Mouse (Mus musculus) bone marrow macrophage, adult 2 months (primary cell): ENCODE measurements around the gene Ascl1. TPM values are rescaled to one million over a fixed set of nuclear protein-coding genes. Genes with fewer than 3 reads are reported as not detected.

ENCODE experiments used
- H3K27ac ChIP-seq: 2 replicates; pipeline ENCODE4 v1.5.1; 2012; ENCODE audit warnings: low read depth, low read length; ENCODE audit not compliant: insufficient read depth
- H3K4me1 ChIP-seq: 2 replicates; pipeline ENCODE4 v1.6.1; 2012; ENCODE audit warnings: low read length; ENCODE audit not compliant: control insufficient read depth, insufficient read depth
- H3K4me3 ChIP-seq: 2 replicates; pipeline ENCODE4 v1.5.1; 2012; ENCODE audit warnings: mild to moderate bottlenecking, low read length, moderate library complexity; ENCODE audit not compliant: insufficient read depth
- CTCF ChIP-seq: IDR thresholded peaks from 2 replicates; pipeline ENCODE4 v1.5.1; 2012; ENCODE audit warnings: low read depth, mild to moderate bottlenecking, low read length, moderate library complexity
- POLR2A ChIP-seq: IDR thresholded peaks from 2 replicates; pipeline ENCODE4 v1.6.1; 2012; ENCODE audit warnings: mild to moderate bottlenecking, low read depth, low read length, borderline replicate concordance
- polyA plus RNA-seq: library from polyadenylated mRNA; stranded (reverse); fragments of >200 nt; gene quantifications from 2 replicates; pipeline ENCODE4 v1.2.4, GENCODE M21; 2012; ENCODE audit not compliant: missing spikeins, insufficient read depth, insufficient read length

Gene Ascl1
- not detected in 2 replicates for polyA plus RNA-seq

DNA sequence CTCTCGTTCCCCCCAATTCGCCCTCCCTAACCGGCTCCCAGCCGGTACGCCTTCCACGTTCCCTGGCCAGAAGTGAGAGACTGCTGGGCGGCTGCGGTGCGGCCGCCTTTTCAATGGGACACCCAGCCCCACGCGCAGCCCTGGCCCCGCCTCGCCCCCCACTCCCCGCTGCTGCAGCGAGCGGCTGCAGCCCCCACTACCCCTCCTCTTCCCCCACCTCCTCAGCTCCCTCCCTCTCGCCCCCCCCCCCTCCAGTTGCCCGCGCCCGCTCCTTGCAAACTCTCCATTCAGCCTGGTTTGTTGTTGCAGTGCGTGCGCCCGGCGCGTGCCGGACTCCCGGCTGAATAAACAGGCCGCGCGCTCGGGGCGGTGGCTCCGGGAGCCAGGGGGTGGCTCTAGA lies at the start of gene Ascl1:
Gene Ascl1, minus strand, starts transcription at position 85 of the 400 bp plus-strand sequence.
- Histone ChIP-seq H3K4me3 (peak within 1 kb of the TSS; percentile 50), H3K27ac (no peak within 1 kb of the TSS), H3K4me1 (no peaks in the 10 kb centered on the region)
- TF ChIP-seq CTCF: no peak

DNA sequence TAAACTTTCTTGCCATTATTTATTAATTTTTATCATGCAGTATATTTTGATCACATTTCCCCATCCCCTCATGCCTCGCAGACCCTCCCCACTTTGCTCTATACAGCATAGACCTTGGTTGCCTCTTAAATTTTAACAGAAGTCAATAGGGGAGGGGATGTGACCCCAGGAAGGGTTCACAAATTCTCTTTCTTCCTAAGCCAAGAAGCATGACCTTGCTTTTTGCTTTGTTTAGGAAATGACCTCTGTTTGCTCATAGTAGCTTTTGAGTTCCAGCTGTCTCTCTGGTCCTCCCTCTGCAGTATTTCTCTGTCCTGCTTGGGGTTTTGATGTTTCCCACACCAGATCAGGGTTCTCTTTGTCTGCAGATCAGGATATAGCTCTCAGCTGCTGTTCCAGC lies 40.7 kb upstream of the Ascl1 start:
- Histone ChIP-seq H3K4me3 (no peak overlapping the region), H3K27ac (no peak overlapping the region), H3K4me1 (no peaks in the 10 kb centered on the region)
- TF ChIP-seq POLR2A: no peak
- TF ChIP-seq CTCF: no peak

DNA sequence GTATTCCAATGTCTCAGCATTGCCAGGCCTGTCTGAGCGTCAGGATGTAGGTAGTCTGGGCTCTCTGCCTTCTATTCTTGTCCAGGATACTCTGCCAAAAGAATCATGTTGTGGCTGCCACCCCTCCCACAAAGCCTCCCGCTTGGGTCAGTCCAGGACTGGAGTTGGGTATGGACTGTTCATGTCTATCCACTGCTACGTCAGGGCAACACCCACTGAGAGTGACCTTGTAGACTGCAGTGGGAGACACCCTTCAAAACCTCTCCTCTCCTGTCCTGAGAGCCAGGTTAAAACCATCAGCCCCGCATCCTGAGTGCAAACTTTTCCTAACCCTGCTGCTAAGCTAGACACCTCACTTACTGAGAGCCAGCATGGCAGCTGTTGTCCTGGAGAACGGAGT lies 28.2 kb upstream of the Ascl1 start, which contains the start of gene Pah:
Gene Pah, plus strand, starts transcription at position 150 of the 400 bp plus-strand sequence.
- H3K4me1 ChIP-seq: no peaks in the 10 kb centered on the region
- no peak for TF ChIP-seq POLR2A
- TF ChIP-seq CTCF: no peak
- no peak within 1 kb of the TSS for H3K27ac ChIP-seq
- H3K4me3 ChIP-seq: no peak within 1 kb of the TSS

DNA sequence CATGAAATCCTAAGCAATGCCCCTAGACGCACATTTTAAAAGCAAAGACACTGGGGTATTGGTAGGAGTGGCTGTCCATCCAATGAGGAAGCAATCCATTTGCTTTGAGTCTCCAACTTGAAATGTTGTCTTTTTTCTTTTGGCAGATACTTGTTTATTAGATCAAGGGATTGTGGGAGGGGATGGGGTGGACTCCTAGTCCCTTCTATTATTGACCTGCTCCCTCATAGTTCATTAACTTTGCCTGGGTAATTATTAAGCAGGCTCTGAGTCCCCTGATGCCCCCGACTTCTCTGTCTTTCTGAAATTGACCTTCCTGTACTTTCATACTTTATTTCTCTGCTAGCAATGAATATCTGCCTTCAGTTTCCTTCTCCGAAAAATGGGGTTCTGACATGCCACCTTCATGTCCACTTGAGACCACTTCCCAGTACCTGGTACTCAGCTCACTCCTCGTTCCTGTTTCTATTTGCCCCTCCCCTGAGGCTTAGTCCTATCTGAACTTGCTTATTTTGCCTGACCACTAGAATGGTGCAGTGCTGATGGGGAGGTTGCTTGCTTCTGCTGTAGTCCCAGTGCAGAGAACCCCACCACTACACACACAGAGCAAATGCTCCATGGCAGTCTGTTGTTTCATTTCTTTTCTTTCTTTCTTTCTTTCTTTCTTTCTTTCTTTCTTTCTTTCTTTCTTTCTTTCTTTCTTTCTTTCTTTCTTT lies 27.1 kb upstream of the Ascl1 start:
- no peak overlapping the region for H3K27ac ChIP-seq
- TF ChIP-seq CTCF (no peak), POLR2A (no peak)

DNA sequence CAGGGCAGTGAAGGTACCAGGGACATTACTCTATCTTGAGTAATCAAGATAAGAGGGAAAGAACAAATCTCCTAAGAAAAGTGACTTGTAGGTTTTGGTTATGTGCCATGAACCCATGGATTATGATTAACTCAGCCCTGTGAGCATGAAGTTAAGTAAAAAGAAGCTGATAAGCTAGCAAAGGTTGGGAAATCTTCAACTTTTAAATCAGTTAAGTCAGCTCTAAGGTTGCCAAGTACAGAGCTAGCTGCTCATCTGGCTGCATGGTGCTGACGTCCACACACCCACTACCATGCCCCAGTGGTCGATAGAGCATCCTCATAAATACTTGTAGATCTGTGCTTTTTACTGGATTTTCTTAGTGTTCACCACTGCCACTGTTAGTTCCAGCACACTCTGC lies 25.1 kb upstream of the Ascl1 start:
- TF ChIP-seq CTCF (no peak), POLR2A (no peak)

More for the DNA sequence above, 27.1 kb upstream of the Ascl1 start:
- no peaks in the 10 kb centered on the region for H3K4me1 ChIP-seq
- H3K4me3 ChIP-seq: no peak overlapping the region

DNA sequence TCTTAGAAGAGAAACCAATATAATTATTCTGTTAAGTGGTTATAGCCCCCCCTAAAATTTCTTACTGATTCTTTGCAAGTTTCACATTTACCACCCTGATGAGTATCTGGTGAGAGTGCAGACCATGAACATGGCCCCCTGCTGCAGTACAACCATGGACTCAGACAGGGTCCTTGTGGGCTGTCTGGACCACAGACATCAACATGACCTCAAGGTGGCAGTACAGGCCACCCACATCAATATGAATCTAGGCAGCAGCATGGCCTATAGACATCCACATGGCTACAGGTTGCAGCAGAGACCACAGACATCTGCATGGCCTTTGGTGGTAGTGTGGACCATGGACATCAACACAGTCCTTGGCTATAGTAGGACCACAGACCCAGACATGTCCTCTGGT lies 19.6 kb upstream of the Ascl1 start:
- Histone ChIP-seq H3K27ac (no peak overlapping the region), H3K4me1 (no peaks in the 10 kb centered on the region), H3K4me3 (no peak overlapping the region)
- TF ChIP-seq CTCF: no peak

More for the DNA sequence above, 25.1 kb upstream of the Ascl1 start:
- H3K27ac ChIP-seq: no peak overlapping the region
- no peak overlapping the region for H3K4me3 ChIP-seq
- H3K4me1 ChIP-seq: no peaks in the 10 kb centered on the region

DNA sequence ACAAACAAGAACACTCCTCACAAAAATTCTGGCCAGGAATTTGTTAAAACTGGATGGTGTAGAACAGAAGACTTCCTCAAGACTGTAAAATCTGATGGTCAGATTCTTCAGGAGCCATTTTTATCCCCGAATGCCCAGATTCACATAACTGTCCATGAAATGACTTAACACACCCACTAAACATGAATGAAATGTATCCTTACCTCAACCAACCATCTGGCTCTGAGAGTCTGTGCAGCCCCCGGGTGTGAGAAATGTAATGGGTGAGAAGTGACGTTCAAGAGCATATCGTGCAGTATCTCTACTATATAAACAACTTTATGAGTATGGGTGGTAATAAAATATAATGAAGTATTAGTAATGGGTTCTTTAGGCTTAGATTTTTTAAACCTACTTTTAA lies 15.1 kb upstream of the Ascl1 start:
- Histone ChIP-seq H3K4me3 (no peak overlapping the region), H3K4me1 (no peaks in the 10 kb centered on the region), H3K27ac (no peak overlapping the region)
- TF ChIP-seq CTCF (no peak), POLR2A (no peak)

DNA sequence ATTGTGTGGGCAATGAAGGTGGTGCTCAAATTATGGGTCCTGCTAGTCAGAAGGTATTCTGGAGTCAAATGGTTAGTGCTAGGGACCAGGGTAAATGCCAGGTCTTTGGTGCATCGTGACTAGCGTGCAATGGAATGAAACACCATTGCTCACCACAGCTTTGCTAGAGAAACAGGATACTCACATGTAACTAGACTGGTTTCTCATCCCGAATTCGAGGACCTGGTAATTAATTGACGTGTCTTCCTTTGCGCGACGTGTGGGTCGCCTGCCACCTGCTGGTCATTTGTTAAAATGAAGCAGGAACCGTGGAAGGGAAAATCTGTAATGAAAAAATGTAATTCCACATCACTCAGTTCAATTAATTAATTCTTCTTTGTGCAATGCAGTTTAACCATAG lies 10.5 kb upstream of the Ascl1 start:
- Histone ChIP-seq H3K4me1 (no peaks in the 10 kb centered on the region), H3K27ac (no peak overlapping the region), H3K4me3 (no peak overlapping the region)
- TF ChIP-seq POLR2A (no peak), CTCF (peak; percentile 43; the same call in 1 of the 2 replicates)

DNA sequence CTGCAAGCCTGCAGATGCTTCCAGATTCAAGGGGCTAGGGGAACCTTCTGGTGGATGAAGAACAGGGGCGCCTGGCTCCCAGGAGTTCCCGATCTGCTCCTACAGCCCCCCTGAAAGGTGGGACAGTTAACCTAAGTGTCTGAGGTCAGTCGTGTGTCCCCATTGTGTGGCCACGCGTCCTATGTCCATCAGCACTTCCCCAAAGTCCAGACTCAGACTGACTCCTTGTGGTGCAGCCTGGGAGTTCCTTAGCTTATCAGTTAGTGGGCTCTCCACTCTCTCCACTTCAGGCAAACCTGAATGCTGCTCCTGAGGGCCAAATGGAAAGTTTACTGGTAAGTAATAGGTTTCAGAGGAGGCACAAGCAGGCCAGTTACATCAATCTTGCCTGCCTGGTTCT lies 8.8 kb upstream of the Ascl1 start:
- no peak for TF ChIP-seq POLR2A
- TF ChIP-seq CTCF: no peak
- no peaks in the 10 kb centered on the region for H3K4me1 ChIP-seq
- H3K27ac ChIP-seq: no peak overlapping the region
- no peak overlapping the region for H3K4me3 ChIP-seq

DNA sequence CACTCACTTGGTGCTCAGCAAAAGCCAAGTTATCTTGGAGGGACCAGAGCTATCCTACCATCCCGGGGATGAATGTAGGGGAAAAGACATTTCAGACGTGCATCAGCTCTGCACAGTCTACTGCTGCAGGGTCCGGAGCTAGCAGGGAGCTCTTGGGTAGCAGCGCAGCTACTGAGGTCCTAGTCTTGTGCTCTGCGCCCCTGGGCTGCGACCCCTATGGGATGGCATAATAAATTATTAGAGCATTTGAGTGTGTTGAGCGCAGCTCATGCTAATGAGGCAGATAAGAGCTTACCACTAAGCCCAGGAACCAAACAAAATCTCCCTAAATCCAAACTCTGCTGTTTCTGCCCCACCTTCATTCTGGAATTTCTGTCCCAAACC lies 8.2 kb upstream of the Ascl1 start:
- TF ChIP-seq POLR2A (no peak), CTCF (no peak)
- no peak overlapping the region for H3K4me3 ChIP-seq
- no peaks in the 10 kb centered on the region for H3K4me1 ChIP-seq
- H3K27ac ChIP-seq: no peak overlapping the region
